Mouse (Mus musculus) testis, adult 2 months (tissue): ENCODE measurements around the gene 4931428L18Rik.

ENCODE experiments used
- CTCF ChIP-seq: fragments of 200-500 bp; IDR thresholded peaks from 2 replicates; pipeline ENCODE4 v1.5.1; 2012; ENCODE audit warnings: low read depth, mild to moderate bottlenecking, inconsistent platforms, low read length, moderate library complexity; ENCODE audit not compliant: control insufficient read depth, insufficient read depth, insufficient replicate concordance
- POLR2A ChIP-seq: fragments of 200-500 bp; IDR thresholded peaks from 2 replicates; pipeline ENCODE4 v1.6.1; 2012; ENCODE audit warnings: low read depth, mild to moderate bottlenecking, inconsistent platforms, low read length, moderate library complexity; ENCODE audit not compliant: control insufficient read depth

DNA sequence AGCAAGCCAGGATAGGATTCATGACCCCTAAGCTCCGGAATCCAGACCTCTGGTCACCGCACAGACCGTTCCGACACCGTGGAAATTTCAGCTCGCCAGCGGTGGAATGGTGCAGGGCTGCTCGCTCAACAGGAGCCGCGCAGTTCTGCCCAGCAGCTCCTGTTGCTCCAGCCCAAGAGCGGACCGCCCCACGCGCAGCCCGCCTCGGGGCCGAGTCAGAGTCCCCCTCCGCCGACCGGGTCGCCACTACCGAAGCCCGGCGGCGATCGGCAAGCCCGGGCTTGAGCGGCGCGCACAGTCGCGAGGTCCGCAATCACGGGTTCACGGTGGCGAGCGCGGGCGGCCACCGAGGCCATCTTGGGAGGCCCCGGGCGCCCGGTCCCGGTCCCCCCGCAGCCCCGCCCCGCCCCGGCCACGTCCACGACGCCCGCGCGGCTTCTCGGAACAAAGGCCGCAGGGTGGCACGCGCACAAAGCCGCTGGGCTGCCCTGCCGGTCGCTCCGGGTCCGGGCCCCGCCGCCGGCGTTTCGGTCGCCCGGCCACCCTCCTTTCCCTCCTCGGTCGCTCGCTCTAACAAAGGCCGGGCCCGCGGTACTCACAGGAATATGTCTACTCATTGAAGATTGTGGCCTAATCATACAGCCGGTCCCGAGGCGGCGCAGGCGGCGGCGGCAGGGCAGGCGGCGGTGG lies 273.4 kb downstream of the 4931428L18Rik start:
- no peak for TF ChIP-seq CTCF
- no peak for TF ChIP-seq POLR2A
